Mouse (Mus musculus) midbrain, embryonic 16.5 days (tissue): ENCODE data around the gene Clstn2. TPM values are rescaled to one million over a fixed set of nuclear protein-coding genes. Genes with fewer than 3 reads are reported as not detected.

ENCODE experiments used
- ATAC-seq: fragments of 200-750 bp; cut with Nextera tagmentation; 2 replicates; pipeline ENCODE4 v1.8.0; 2017; ENCODE audit warnings: moderate TSS enrichment
- H3K27ac ChIP-seq: fragments of 300-500 bp; sonication (generic); 2 replicates; pipeline ENCODE4 v1.5.1; 2014; ENCODE audit warnings: mild to moderate bottlenecking, low read length, mixed read lengths
- H3K27me3 ChIP-seq: fragments of 300-500 bp; sonication (generic); 2 replicates; pipeline ENCODE4 v1.6.1; 2014; ENCODE audit warnings: low read depth, low read length, mixed read lengths; ENCODE audit not compliant: control insufficient read depth, insufficient read depth
- H3K36me3 ChIP-seq: fragments of 300-500 bp; sonication (generic); 2 replicates; pipeline ENCODE4 v1.6.1; 2014; ENCODE audit warnings: mild to moderate bottlenecking, low read length, moderate library complexity, mixed read lengths; ENCODE audit not compliant: control insufficient read depth, insufficient read depth
- H3K4me1 ChIP-seq: fragments of 300-500 bp; sonication (generic); 2 replicates; pipeline ENCODE4 v1.6.1; 2014; ENCODE audit warnings: mild to moderate bottlenecking, low read length, mixed read lengths; ENCODE audit not compliant: control insufficient read depth, insufficient read depth
- H3K4me2 ChIP-seq: fragments of 300-500 bp; sonication (generic); 2 replicates; pipeline ENCODE4 v1.6.1; 2014; ENCODE audit warnings: mild to moderate bottlenecking, low read length, mixed read lengths
- H3K4me3 ChIP-seq: fragments of 300-500 bp; sonication (generic); 2 replicates; pipeline ENCODE4 v1.5.1; 2014; ENCODE audit warnings: low read depth, mild to moderate bottlenecking, low read length, moderate library complexity, mixed read lengths
- H3K9ac ChIP-seq: fragments of 300-500 bp; sonication (generic); 2 replicates; pipeline ENCODE4 v1.6.1; 2014; ENCODE audit warnings: low read depth, low read length, mixed read lengths
- H3K9me3 ChIP-seq: fragments of 300-500 bp; sonication (generic); replicated peaks from 2 replicates; pipeline ENCODE4 v1.6.1; 2014; ENCODE audit warnings: mild to moderate bottlenecking, low read length, mixed read lengths; ENCODE audit not compliant: control insufficient read depth, poor library complexity, severe bottlenecking
- WGBS: fragments of 180-500 bp; shearing (Covaris S2); extraction: QIAGEN DNeasy Blood & Tissue Kit; methylation state at CpG from one replicate; pipeline ENCODE4 v1.1.7; 2014; 5-methylcytosine and 5-hydroxymethylcytosine counted together
- polyA plus RNA-seq: library from polyadenylated mRNA; unstranded; fragments of >200 nt; fragmentation: Nextera tagmentation; extraction: Ambion mirVana; gene quantifications from 2 replicates; pipeline ENCODE4 v1.2.1, GENCODE M21; 2015

Gene Clstn2
- polyA plus RNA-seq, 1 experiment from 2014 or later, result 10.2 TPM

- WGBS, result 89% methylated on average over 3 of the region's 3 CpGs
- no peaks in the 10 kb centered on the region for H3K27me3 ChIP-seq
- H3K4me2 ChIP-seq, result no peak overlapping the region
- H3K4me3 ChIP-seq, result no peak overlapping the region
- H3K9ac ChIP-seq, result no peak overlapping the region
- no peaks in the 10 kb centered on the region for H3K36me3 ChIP-seq
- no peaks in the 10 kb centered on the region for H3K4me1 ChIP-seq
- H3K27ac ChIP-seq, result no peak overlapping the region
- no peaks in the 10 kb centered on the region for H3K9me3 ChIP-seq
- no peak for ATAC-seq
These were observed 507.4 kb downstream of the Clstn2 start for GRCm38 (mm10) chr9:97525563-97525962.

- H3K36me3 ChIP-seq, result no peaks in the 10 kb centered on the region
- H3K9me3 ChIP-seq, result no peaks in the 10 kb centered on the region
- no peaks in the 10 kb centered on the region for H3K4me1 ChIP-seq
- no peak overlapping the region for H3K4me2 ChIP-seq
- no peak overlapping the region for H3K27ac ChIP-seq
- H3K4me3 ChIP-seq, result no peak overlapping the region
- ATAC-seq, result no peak
- no peak overlapping the region for H3K9ac ChIP-seq
- 77% methylated on average over 3 of the region's 3 CpGs for WGBS
- no peaks in the 10 kb centered on the region for H3K27me3 ChIP-seq
These were observed 508.1 kb downstream of the Clstn2 start for GRCm38 (mm10) chr9:97524861-97525260.

GRCm38 (mm10) chr9:97520771-97521170, 512.2 kb downstream of the Clstn2 start:
- Histone ChIP-seq H3K4me3 (no peak overlapping the region), H3K27ac (no peak overlapping the region), H3K36me3 (no peaks in the 10 kb centered on the region), H3K4me2 (no peak overlapping the region), H3K9me3 (no peaks in the 10 kb centered on the region), H3K4me1 (no peaks in the 10 kb centered on the region), H3K9ac (no peak overlapping the region), H3K27me3 (no peaks in the 10 kb centered on the region)
- 92% methylated on average over 3 of the region's 3 CpGs for WGBS
- no peak for ATAC-seq

- Histone ChIP-seq H3K4me1 (no peaks in the 10 kb centered on the region), H3K27ac (no peak overlapping the region), H3K36me3 (no peaks in the 10 kb centered on the region), H3K27me3 (no peaks in the 10 kb centered on the region), H3K9ac (no peak overlapping the region), H3K4me3 (no peak overlapping the region), H3K4me2 (no peak overlapping the region), H3K9me3 (no peaks in the 10 kb centered on the region)
- 66% methylated on average over 3 of the region's 3 CpGs for WGBS
- ATAC-seq, result no peak
These were observed 516.0 kb downstream of the Clstn2 start for GRCm38 (mm10) chr9:97517006-97517405.

- Histone ChIP-seq H3K9ac (no peak overlapping the region), H3K27me3 (no peaks in the 10 kb centered on the region), H3K4me2 (no peak overlapping the region), H3K9me3 (no peaks in the 10 kb centered on the region), H3K4me1 (no peaks in the 10 kb centered on the region), H3K36me3 (no peaks in the 10 kb centered on the region), H3K4me3 (no peak overlapping the region), H3K27ac (no peak overlapping the region)
- 93% methylated on average over 2 of the region's 2 CpGs for WGBS
- ATAC-seq, result no peak
These were observed 518.3 kb downstream of the Clstn2 start for GRCm38 (mm10) chr9:97514639-97515038.

GRCm38 (mm10) chr9:97512282-97512850, 520.6 kb downstream of the Clstn2 start:
- WGBS, result 84% methylated on average over 3 of the region's 3 CpGs
- ATAC-seq, result no peak

GRCm38 (mm10) chr9:97501416-97501815, 531.6 kb downstream of the Clstn2 start:
- Histone ChIP-seq H3K4me3 (no peak overlapping the region), H3K36me3 (no peaks in the 10 kb centered on the region), H3K27ac (no peak overlapping the region), H3K4me2 (no peak overlapping the region), H3K9ac (no peak overlapping the region), H3K9me3 (no peaks in the 10 kb centered on the region), H3K27me3 (no peaks in the 10 kb centered on the region), H3K4me1 (no peaks in the 10 kb centered on the region)
- ATAC-seq, result no peak
- 51% methylated on average over 4 of the region's 4 CpGs for WGBS

More at GRCm38 (mm10) chr9:97512282-97512850, 520.6 kb downstream of the Clstn2 start:
- H3K9me3 ChIP-seq, result no peaks in the 10 kb centered on the region
- no peaks in the 10 kb centered on the region for H3K4me1 ChIP-seq
- no peaks in the 10 kb centered on the region for H3K36me3 ChIP-seq
- H3K27ac ChIP-seq, result no peak overlapping the region
- no peak overlapping the region for H3K4me2 ChIP-seq
- no peak overlapping the region for H3K9ac ChIP-seq
- H3K4me3 ChIP-seq, result no peak overlapping the region
- H3K27me3 ChIP-seq, result no peaks in the 10 kb centered on the region

GRCm38 (mm10) chr9:97495056-97495455, 537.9 kb downstream of the Clstn2 start:
- WGBS, result 96% methylated on average over 6 of the region's 6 CpGs
- no peaks in the 10 kb centered on the region for H3K36me3 ChIP-seq
- H3K4me2 ChIP-seq, result no peak overlapping the region
- H3K9me3 ChIP-seq, result no peaks in the 10 kb centered on the region
- no peak for ATAC-seq
- no peaks in the 10 kb centered on the region for H3K27me3 ChIP-seq
- H3K9ac ChIP-seq, result no peak overlapping the region
- 0 out of 2 replicates have a peak, but pooled peaks cover 2% of the 10 kb centered on the region for H3K4me1 ChIP-seq
- H3K27ac ChIP-seq, result no peak overlapping the region
- H3K4me3 ChIP-seq, result no peak overlapping the region

- Histone ChIP-seq H3K4me3 (no peak overlapping the region), H3K4me1 (0 out of 2 replicates have a peak, but pooled peaks cover 2% of the 10 kb centered on the region), H3K4me2 (no peak overlapping the region), H3K27me3 (no peaks in the 10 kb centered on the region), H3K9me3 (no peaks in the 10 kb centered on the region), H3K27ac (no peak overlapping the region), H3K36me3 (no peaks in the 10 kb centered on the region), H3K9ac (no peak overlapping the region)
- ATAC-seq, result no peak
- 72% methylated on average over 2 of the region's 2 CpGs for WGBS
These were observed 541.4 kb downstream of the Clstn2 start for GRCm38 (mm10) chr9:97491626-97492025.
